Mouse (Mus musculus): ENCODE data around the gene 4930404N11Rik.
A peak's percentile ranks its signal among the peaks of the same experiment; 100 is the strongest.

The 4930404N11Rik gene

GRCm38 (mm10) chr10:81365672-81366476 lies at the start of gene 4930404N11Rik:
Gene 4930404N11Rik, minus strand, starts transcription at chr10:81365816.
- no peak for DNase-seq (ENCODE audit: low spot score)

DNA sequence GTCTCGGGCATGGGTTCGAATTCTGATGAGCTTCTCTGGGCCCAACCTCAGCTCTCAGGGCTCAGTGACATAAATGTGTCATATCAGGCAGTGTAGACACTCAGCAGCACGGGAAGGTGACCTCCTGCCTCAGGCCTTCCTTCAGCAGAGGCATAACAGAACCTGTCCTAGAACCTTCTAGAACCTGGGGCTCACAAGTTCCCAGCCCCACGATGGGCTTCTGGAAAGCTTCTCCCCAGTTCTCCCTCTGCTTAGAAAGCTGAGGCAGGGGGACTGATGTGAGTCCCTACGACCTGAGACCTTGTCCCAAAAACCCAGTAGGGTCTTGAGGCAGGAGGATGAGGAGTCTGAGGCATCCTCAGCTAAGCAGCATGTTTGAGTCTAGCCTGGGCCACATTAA lies 49.5 kb upstream of the 4930404N11Rik start:
- DNase-seq (ENCODE audit: low spot score) = no peak

DNA sequence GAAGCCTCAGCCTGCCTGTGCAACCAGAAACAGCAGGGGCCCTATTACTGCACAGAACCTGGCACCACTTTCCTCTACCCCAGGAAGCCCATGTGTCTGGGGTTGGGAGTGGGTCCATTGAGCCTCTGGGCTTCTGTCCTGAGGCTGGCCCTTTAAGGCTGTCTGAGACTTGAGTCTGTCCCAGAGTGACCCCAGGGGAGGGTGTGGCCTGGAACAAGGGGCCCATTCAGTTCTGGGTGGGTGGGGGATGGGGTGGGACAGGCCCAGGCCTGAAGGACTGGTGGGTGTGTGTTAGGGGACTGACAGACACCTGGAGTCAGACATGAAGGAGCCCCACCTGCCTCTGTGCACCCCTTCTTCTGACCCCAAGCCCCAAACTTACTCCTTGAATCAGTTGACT lies 49.1 kb upstream of the 4930404N11Rik start:
- DNase-seq (ENCODE audit: low spot score) = no peak

DNA sequence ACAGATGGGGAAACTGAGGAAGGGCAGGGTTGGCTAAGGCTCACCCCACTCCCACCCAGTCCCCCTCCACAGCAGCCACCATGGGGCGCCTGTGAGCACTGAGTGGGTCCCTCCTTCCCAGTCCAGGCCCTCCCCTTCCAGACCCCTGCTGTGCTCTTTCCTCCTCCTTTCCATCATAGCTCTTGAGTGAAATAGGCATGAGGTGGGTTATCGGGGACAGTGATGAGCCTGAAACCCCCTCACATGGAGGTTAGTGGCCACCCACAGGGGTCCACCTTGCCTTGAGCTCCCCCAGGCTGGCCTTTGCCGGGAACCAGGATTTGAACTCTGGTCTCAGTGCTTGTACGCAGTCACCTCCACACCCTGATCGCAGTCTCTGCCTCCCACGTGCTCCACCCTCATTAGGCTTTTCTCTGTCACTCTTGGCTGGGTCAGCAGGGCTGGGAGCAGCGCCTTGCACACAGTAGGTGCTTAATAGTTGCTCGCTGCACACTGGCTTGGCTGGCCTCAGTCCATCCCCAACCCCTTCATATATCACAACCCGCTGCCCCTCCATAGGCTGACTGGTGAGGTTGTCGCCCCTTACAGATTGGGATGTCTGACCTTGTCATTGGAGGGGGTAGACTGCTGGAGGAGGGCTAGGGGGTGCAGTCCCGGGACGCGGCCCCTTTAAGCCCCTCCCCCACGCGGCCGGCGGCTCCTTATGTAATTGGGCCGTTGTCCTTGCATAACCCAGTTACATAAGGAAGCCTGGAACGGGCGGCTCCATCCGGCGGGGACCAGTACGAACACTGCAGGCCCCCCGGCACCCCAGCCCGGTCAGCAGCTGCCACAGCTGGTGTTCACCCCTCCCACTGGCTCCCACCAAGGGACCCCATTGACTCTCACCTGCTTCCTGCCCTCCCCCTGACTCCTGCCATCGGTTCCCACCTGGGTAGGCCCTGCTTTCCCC lies 48.0 kb upstream of the 4930404N11Rik start:
- peak; percentile 84 for DNase-seq (ENCODE audit: low spot score)

DNA sequence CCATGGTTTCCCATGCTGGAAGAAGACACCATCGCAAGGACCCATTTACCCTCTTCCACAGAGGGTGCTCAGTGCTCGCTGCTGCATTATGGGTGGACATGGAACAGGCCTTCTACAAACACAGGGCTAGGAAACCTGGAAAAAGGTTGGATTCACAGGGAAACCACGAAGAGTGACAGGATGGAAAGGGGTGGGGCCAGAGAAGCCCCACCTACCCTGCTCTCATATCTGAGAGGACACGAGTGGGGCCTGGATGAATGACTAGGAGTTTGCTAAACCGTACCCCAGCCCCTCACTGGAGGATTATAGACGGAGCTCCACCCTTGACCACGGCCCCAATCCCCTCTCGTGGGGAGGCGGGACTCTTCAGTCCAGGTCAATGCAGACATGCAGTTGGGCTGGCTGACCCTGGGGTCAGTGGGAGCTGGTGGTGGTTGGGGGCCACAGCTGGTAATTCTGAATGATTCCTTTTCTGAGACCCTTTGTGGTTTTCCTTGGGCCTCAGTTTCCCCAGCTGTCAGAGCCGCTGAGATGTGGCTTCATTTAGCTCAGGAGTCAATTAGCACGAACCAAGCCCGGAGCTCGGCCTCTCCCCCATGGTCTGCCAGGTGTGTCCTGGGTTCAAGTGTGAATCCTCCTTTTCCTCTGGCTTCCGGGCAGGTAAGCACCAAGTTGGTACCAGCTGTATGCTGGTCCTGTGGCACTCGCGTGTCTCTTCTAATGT lies 47.1 kb upstream of the 4930404N11Rik start:
- no peak for DNase-seq (ENCODE audit: low spot score)

- peak; percentile 86 for DNase-seq (ENCODE audit: low spot score)
Observed at GRCm38 (mm10) chr10:81411471-81412400, 46.1 kb upstream of the 4930404N11Rik start.

GRCm38 (mm10) chr10:81410981-81411380 lies 45.4 kb upstream of the 4930404N11Rik start:
- no peak for DNase-seq (ENCODE audit: low spot score)

- no peak for DNase-seq (ENCODE audit: low spot score)
Observed at GRCm38 (mm10) chr10:81410350-81410749, 44.7 kb upstream of the 4930404N11Rik start.

DNA sequence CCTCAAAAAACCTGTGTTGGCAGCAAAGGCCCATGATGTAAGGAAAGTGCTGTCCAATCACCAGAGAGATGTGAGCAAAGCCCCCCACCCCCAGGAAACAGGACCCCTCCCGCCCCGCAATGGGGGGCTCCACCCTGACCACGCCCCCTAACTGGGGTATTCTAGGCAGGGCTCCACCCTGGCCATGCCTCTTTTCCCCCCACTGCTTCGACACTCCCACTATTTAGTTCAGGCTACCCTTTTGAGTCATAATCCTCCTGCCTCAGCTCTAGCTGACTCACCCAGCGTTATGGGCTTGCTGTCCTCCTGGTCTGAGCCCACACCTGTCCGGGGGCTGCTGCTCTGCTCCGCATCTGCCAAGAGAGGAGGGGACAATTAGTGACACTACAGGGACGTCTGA lies 43.7 kb upstream of the 4930404N11Rik start:
- no peak for DNase-seq (ENCODE audit: low spot score)

GRCm38 (mm10) chr10:81408871-81409291 lies 43.3 kb upstream of the 4930404N11Rik start:
- no peak for DNase-seq (ENCODE audit: low spot score)

GRCm38 (mm10) chr10:81408424-81408729 lies 42.8 kb upstream of the 4930404N11Rik start:
- no peak for DNase-seq (ENCODE audit: low spot score)

DNA sequence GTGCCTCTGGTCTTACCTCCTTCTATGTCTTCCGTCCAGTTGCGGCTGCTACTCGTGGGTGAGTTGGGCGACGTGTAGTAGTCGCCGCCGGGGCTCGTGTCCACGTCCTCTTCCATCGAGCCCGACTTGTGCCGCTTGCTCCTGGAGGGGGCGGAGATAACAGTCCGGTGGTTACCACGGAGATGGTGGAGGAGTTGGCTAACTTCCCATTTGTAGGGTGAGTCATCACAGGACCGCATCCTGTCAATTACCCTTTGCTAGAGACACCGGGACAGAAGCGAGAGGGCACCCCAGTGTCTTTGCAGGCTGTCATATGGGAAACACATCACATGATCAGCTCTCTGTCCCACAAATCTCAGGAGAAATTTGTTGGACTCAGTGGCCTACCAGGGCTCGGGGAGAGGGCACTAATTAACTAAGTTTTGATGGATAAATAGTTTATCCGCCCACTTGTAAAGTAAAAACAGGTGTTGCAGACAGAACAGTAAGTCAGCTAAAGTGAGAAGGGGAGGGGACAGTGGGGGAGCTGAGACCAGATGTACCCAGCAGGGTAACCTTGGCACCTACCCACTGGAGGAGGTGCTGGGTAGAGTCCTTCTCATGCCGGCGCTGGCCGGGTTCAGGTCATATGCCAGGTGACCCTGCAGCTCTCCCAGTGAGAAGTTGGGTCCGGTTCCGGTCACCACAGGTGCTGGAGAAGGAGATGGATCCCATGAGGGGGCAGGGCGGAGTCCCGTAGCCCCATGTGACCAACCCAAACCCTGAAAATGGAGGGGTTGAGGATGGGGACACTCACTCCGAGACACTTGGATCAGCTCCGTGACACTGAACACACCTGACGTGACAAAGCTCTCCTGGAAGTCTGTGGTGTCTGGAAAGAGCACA lies 42.2 kb upstream of the 4930404N11Rik start:
- DNase-seq (ENCODE audit: low spot score) = no peak

- no peak for DNase-seq (ENCODE audit: low spot score)
Observed at GRCm38 (mm10) chr10:81406504-81407440, 41.2 kb upstream of the 4930404N11Rik start.

- no peak for DNase-seq (ENCODE audit: low spot score)
Observed at GRCm38 (mm10) chr10:81405588-81406201, 40.1 kb upstream of the 4930404N11Rik start.

DNA sequence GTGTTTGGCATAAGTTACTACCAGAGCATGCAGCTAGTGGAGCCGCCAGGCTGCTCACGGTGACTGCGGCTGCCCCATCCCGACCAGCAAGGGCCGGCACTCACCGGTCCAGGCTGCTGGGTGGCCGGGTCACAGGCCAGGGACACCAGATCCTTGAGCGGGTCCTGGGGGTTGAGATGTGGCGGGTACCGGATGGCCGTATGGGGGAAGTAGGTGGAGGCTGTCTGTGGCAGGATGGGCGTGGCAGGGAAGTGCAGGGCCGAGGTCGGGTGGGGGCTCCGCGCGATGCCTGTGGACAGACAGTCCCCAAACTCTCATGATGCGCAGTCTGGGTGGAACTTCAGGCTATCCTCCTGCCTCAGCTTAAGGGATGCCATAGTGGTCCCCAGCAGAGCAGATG lies 39.1 kb upstream of the 4930404N11Rik start:
- no peak for DNase-seq (ENCODE audit: low spot score)

GRCm38 (mm10) chr10:81404082-81404481 lies 38.5 kb upstream of the 4930404N11Rik start:
- no peak for DNase-seq (ENCODE audit: low spot score)

- DNase-seq (ENCODE audit: low spot score) = no peak
Observed at GRCm38 (mm10) chr10:81403511-81403910, 37.9 kb upstream of the 4930404N11Rik start.

- no peak for DNase-seq (ENCODE audit: low spot score)
Observed at GRCm38 (mm10) chr10:81402227-81402765, 36.7 kb upstream of the 4930404N11Rik start.
